Mouse (Mus musculus): ENCODE measurements around the gene Gal3st2c. TPM values are rescaled to one million over a fixed set of nuclear protein-coding genes. Genes with fewer than 3 reads are reported as not detected.
"Not testable (repeated sequence)": the region's sequence is repeated elsewhere in the genome, so short reads cannot be mapped to it uniquely, and the experiment has no call there.

The Gal3st2c gene
- polyA plus RNA-seq, 1 experiment from 2014 or later, result not detected

DNA sequence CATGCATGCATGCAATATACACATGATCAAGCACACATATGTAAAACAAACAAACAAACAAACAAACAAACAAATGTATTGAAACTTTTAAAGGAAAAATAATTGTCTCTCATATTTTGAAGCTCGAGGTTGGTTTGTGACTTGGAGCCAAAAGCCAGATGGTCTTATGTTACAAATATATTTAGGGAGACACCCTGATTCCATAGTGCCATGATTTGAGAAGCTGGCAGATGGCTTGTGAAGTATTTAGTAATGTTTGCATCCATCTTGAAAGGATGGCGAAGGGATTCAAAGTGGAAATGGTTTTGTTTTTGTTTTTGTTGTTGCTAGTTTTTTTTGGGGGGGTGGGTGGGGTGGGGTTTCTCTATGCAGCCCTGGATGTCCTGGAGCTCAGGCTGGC, 10.7 kb downstream of the Gal3st2c start:
- Histone ChIP-seq H3K9me3 (replicated peaks) (no peaks in the 10 kb centered on the region), H3K4me1 (replicated peaks) (no peaks in the 10 kb centered on the region), H3K36me3 (no peaks in the 10 kb centered on the region), H3K9ac (no peak overlapping the region), H3K27me3 (no peaks in the 10 kb centered on the region), H3K4me3 (replicated peaks) (no peak overlapping the region), H3K27ac (no peak overlapping the region), H3K4me2 (no peak overlapping the region)
- DNase-seq (no peak), ATAC-seq (ENCODE audit: low read depth) (no peak)
- WGBS (ENCODE audit: insufficient replicate concordance), result 50% methylated on average over 2 of the region's 2 CpGs

- H3K27me3 ChIP-seq; H3K4me3 ChIP-seq (replicated peaks); ATAC-seq (ENCODE audit: low read depth); H3K4me2 ChIP-seq; H3K9ac ChIP-seq; H3K36me3 ChIP-seq; DNase-seq; H3K4me1 ChIP-seq (replicated peaks); H3K27ac ChIP-seq; H3K9me3 ChIP-seq (replicated peaks): not testable (repeated sequence)
- WGBS (ENCODE audit: insufficient replicate concordance), result 52% methylated on average over 2 of the region's 2 CpGs
Measured at GRCm38 (mm10) chr1:94005954-94006506, 15.7 kb downstream of the Gal3st2c start.

GRCm38 (mm10) chr1:94008826-94009225, 18.5 kb downstream of the Gal3st2c start:
- DNase-seq; H3K4me2 ChIP-seq; H3K9me3 ChIP-seq (replicated peaks); ATAC-seq (ENCODE audit: low read depth); H3K4me3 ChIP-seq (replicated peaks); H3K4me1 ChIP-seq (replicated peaks); H3K27me3 ChIP-seq; H3K27ac ChIP-seq; H3K36me3 ChIP-seq; H3K9ac ChIP-seq: not testable (repeated sequence)
- 74% methylated on average over 16 of the region's 19 CpGs for WGBS (ENCODE audit: insufficient replicate concordance)

DNA sequence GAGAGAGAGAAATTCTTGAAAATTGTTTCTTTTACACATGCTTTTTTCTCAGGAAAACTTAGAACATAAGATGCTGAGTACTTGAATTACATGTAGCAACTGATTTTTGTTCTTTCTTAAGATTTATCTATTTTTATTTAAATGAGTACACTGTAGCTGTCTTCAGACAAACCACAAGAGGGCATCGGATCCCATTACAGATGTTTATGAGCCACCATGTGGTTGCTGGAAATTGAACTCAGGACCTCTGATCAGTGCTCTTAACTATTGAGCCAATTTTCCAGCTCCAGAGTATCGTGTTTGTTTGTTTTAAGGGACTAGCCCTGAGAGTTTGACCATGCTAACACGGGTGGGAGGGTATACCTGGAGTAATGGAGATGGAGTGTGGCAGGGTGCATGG, 21.3 kb downstream of the Gal3st2c start:
- H3K27ac ChIP-seq, result no peak overlapping the region
- no peaks in the 10 kb centered on the region for H3K4me1 ChIP-seq (replicated peaks)
- no peaks in the 10 kb centered on the region for H3K36me3 ChIP-seq
- no peak overlapping the region for H3K4me2 ChIP-seq
- 31% methylated on average over 3 of the region's 3 CpGs for WGBS (ENCODE audit: insufficient replicate concordance)
- no peaks in the 10 kb centered on the region for H3K9me3 ChIP-seq (replicated peaks)
- DNase-seq (no peak), ATAC-seq (ENCODE audit: low read depth) (no peak)
- no peak overlapping the region for H3K4me3 ChIP-seq (replicated peaks)
- no peaks in the 10 kb centered on the region for H3K27me3 ChIP-seq
- H3K9ac ChIP-seq, result no peak overlapping the region

GRCm38 (mm10) chr1:94020151-94020550, 29.8 kb downstream of the Gal3st2c start, which contains the start of gene Neu4:
Gene Neu4 (plus strand): TSS chr1:94020451.
- DNase-seq (no peak), ATAC-seq (ENCODE audit: low read depth) (no peak)
- Histone ChIP-seq H3K36me3 (no peaks in the 10 kb centered on the region), H3K4me3 (replicated peaks) (no peak within 1 kb of the TSS), H3K9ac (no peak within 1 kb of the TSS), H3K4me1 (replicated peaks) (no peaks in the 10 kb centered on the region), H3K27ac (no peak within 1 kb of the TSS), H3K4me2 (no peak within 1 kb of the TSS), H3K27me3 (no peaks in the 10 kb centered on the region), H3K9me3 (replicated peaks) (no peaks in the 10 kb centered on the region)
- 70% methylated on average over 6 of the region's 6 CpGs for WGBS (ENCODE audit: insufficient replicate concordance)

GRCm38 (mm10) chr1:94027506-94028108, 37.3 kb downstream of the Gal3st2c start:
- Histone ChIP-seq H3K9me3 (replicated peaks) (no peaks in the 10 kb centered on the region), H3K27me3 (no peaks in the 10 kb centered on the region), H3K4me3 (replicated peaks) (no peak overlapping the region), H3K36me3 (no peaks in the 10 kb centered on the region), H3K4me1 (replicated peaks) (no peaks in the 10 kb centered on the region), H3K9ac (no peak overlapping the region), H3K4me2 (no peak overlapping the region), H3K27ac (no peak overlapping the region)
- DNase-seq (no peak), ATAC-seq (ENCODE audit: low read depth) (no peak)
- 83% methylated on average over 12 of the region's 12 CpGs for WGBS (ENCODE audit: insufficient replicate concordance)

- DNase-seq (no peak), ATAC-seq (ENCODE audit: low read depth) (no peak)
- Histone ChIP-seq H3K9me3 (replicated peaks) (no peaks in the 10 kb centered on the region), H3K27me3 (no peaks in the 10 kb centered on the region), H3K9ac (no peak overlapping the region), H3K36me3 (no peaks in the 10 kb centered on the region), H3K4me2 (no peak overlapping the region), H3K4me1 (replicated peaks) (no peaks in the 10 kb centered on the region), H3K4me3 (replicated peaks) (no peak overlapping the region), H3K27ac (no peak overlapping the region)
- WGBS (ENCODE audit: insufficient replicate concordance), result 61% methylated on average over 2 of the region's 2 CpGs
Measured at GRCm38 (mm10) chr1:94028741-94029140, 38.4 kb downstream of the Gal3st2c start.

GRCm38 (mm10) chr1:94033075-94033602, 42.8 kb downstream of the Gal3st2c start:
- H3K36me3 ChIP-seq, result no peaks in the 10 kb centered on the region
- no peak for ATAC-seq (ENCODE audit: low read depth)
- 57% methylated on average over 2 of the region's 2 CpGs for WGBS (ENCODE audit: insufficient replicate concordance)

DNA sequence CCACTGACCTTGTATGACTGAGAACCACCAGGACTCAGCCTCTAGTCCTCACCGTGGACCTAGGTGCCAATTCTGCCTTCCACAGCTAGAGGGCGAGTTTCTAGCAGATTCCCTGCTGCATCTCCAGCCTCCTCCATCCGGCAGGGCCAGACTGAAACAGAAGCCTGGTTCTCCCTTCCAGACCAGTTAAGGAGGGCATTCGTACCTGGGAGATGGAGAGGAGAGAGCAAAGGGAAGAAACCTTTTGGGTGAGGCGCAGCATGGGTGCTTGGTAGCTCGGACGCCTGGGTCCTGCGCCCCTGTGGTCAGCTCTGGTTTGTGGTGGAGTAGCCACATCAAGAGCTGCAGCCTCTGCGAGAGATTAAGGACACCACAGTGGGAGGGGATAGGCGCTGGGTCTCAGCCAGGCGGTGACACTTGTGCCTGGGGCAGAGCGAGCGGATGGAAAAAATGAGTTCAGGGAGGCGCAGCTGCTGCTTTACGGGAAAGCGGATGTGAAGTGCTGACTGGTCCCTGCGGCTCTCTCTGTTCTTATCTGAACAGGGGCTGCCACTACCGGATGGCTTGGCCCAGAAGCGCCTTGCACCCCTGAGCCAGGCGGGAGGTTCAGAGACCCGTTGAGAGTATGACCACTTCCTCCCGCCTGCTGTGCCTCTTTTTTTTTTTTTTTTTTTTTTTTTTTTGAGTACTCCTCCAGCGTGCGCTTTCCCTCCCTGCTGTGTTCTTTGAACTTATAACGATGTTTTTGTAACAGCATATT, 44.9 kb downstream of the Gal3st2c start:
- no peaks in the 10 kb centered on the region for H3K9me3 ChIP-seq (replicated peaks)
- H3K9ac ChIP-seq, result no peak overlapping the region
- WGBS (ENCODE audit: insufficient replicate concordance), result under 1% methylated on average over 25 of the region's 25 CpGs
- peak; percentile 81 for ATAC-seq (ENCODE audit: low read depth)
- H3K27me3 ChIP-seq, result no peaks in the 10 kb centered on the region
- H3K27ac ChIP-seq, result peak overlapping the region; percentile 61
- peak overlapping the region; percentile 64 for H3K4me2 ChIP-seq
- H3K4me3 ChIP-seq (replicated peaks), result peak overlapping the region; percentile 41
- no peaks in the 10 kb centered on the region for H3K36me3 ChIP-seq
- 0 out of 2 replicates have a peak, but pooled peaks cover 2% of the 10 kb centered on the region for H3K4me1 ChIP-seq (replicated peaks)
- peak; percentile 27 for DNase-seq

More at GRCm38 (mm10) chr1:94033075-94033602, 42.8 kb downstream of the Gal3st2c start:
- Histone ChIP-seq H3K9me3 (replicated peaks) (no peaks in the 10 kb centered on the region), H3K4me3 (replicated peaks) (no peak overlapping the region), H3K27me3 (no peaks in the 10 kb centered on the region), H3K27ac (no peak overlapping the region), H3K9ac (no peak overlapping the region), H3K4me1 (replicated peaks) (0 out of 2 replicates have a peak, but pooled peaks cover 2% of the 10 kb centered on the region), H3K4me2 (no peak overlapping the region)
- DNase-seq, result no peak

- ATAC-seq (ENCODE audit: low read depth), result no peak
- DNase-seq, result no peak
- H3K27ac ChIP-seq, result no peak overlapping the region
Measured at GRCm38 (mm10) chr1:94040391-94040790, 50.1 kb downstream of the Gal3st2c start.

DNA sequence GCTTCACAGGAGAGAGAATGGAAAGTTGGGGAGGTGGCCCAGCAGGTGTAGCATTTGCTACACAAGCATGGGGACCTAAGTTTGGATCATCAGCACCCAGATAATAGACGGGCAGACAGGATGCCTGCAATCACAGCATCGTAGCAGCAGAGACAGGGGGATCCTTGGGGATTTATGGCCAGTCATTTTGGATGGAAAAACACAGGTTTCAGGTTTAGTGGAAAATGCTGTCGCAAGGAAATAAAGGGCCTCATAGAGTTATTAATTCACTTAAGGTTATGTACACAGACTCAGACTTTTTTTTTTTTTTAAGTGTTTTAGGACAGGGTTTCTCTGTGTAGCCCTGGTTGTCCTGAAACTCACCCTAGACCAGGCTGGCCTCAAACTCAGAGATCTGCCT, 55.2 kb downstream of the Gal3st2c start:
- no peaks in the 10 kb centered on the region for H3K36me3 ChIP-seq
- ATAC-seq (ENCODE audit: low read depth) (no peak), DNase-seq (no peak)
- no peaks in the 10 kb centered on the region for H3K9me3 ChIP-seq (replicated peaks)
- WGBS (ENCODE audit: insufficient replicate concordance), result 70% methylated on average over 3 of the region's 3 CpGs
- H3K9ac ChIP-seq, result no peak overlapping the region
- H3K4me2 ChIP-seq, result no peak overlapping the region
- no peaks in the 10 kb centered on the region for H3K27me3 ChIP-seq
- no peak overlapping the region for H3K4me3 ChIP-seq (replicated peaks)
- H3K4me1 ChIP-seq (replicated peaks), result no peaks in the 10 kb centered on the region
- H3K27ac ChIP-seq, result no peak overlapping the region

More at GRCm38 (mm10) chr1:94040391-94040790, 50.1 kb downstream of the Gal3st2c start:
- H3K9me3 ChIP-seq (replicated peaks), result no peaks in the 10 kb centered on the region
- H3K27me3 ChIP-seq, result no peaks in the 10 kb centered on the region
- no peaks in the 10 kb centered on the region for H3K36me3 ChIP-seq
- no peak overlapping the region for H3K4me3 ChIP-seq (replicated peaks)
- H3K4me2 ChIP-seq, result no peak overlapping the region
- no peak overlapping the region for H3K9ac ChIP-seq
- 72% methylated on average over 2 of the region's 2 CpGs for WGBS (ENCODE audit: insufficient replicate concordance)
- H3K4me1 ChIP-seq (replicated peaks), result 0 out of 2 replicates have a peak, but pooled peaks cover 2% of the 10 kb centered on the region
